Mouse (Mus musculus): ENCODE measurements around the gene Prss16. TPM values are rescaled to one million over a fixed set of nuclear protein-coding genes. Genes with fewer than 3 reads are reported as not detected.

Prss16 gene
- polyA plus RNA-seq, 1 experiment from 2014 or later: 0.46 TPM

DNA sequence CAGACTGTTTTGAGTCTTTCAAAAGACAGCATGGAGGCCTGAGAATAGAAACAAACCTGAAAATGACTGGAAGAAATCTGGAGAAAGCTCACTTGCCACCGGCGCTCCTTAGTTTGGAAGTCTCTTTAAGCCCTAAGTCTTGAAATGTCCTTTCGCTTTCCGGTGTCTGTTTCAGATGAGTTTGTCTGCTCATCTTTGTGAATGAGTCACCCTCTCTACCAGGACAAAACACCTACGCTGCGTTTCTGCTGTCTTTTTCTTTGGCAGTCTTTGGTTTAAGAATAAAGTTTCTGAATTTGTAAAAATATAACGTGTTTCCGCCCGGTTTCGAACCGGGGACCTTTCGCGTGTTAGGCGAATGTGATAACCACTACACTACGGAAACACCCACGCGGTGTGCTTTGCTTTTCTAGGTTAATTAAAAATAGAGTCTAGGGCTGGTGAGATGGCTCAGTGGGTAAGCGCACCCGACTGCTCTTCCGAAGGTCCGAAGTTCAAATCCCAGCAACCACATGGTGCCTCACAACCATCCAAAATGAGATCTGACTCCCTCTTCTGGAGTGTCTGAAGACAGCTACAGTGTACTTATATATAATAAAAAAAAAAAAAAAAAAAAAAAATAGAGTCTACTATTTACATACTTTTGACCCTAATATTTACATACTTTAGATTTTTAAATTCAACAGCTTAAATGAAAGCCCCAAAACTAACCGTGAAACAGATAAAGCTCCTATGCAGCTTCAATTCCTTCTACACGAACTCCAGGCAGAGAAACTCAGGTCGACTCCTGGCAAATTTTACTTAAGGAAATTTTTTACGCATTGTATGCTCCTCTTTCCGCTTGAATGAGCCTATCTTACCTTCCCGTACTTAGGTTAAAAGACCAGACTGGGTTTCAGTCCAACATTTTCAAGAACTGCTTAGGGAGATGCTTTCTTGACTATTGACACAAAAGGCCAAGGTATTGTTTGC is 6.2 kb upstream of the Prss16 start:
- ATAC-seq (replicated peaks; ENCODE audit: low FRiP score, low TSS enrichment, low read depth): peak; percentile 76
- H3K27ac ChIP-seq (ENCODE audit: low read depth): no peak overlapping the region
- H3K9me3 ChIP-seq (ENCODE audit: control insufficient read depth, low read length): no peaks in the 10 kb centered on the region
- no peak overlapping the region for H3K4me3 ChIP-seq (ENCODE audit: low read depth, low read length)
- H3K4me2 ChIP-seq (ENCODE audit: low read length): 0 out of 2 replicates have a peak overlapping the region, but pooled peaks have one; percentile 22
- no peak overlapping the region for H3K9ac ChIP-seq (ENCODE audit: low read length)
- peak; percentile 91 for DNase-seq (ENCODE audit: low spot score)
- no peaks in the 10 kb centered on the region for H3K36me3 ChIP-seq (ENCODE audit: control insufficient read depth, insufficient read depth, low read length)
- 18% methylated on average over 27 of the region's 27 CpGs for WGBS
- 0 out of 2 replicates have a peak, but pooled peaks cover 11% of the 10 kb centered on the region for H3K4me1 ChIP-seq (replicated peaks; ENCODE audit: control insufficient read depth, insufficient read depth, low read length)
- H3K27me3 ChIP-seq (replicated peaks; ENCODE audit: control insufficient read depth, insufficient read depth, low read length): peaks cover 53% of the 10 kb centered on the region

- 15% methylated on average over 17 of the region's 17 CpGs for WGBS
- peak; percentile 76 for DNase-seq (ENCODE audit: low spot score)
- Histone ChIP-seq H3K27me3 (replicated peaks; ENCODE audit: control insufficient read depth, insufficient read depth, low read length) (peaks cover 66% of the 10 kb centered on the region), H3K9me3 (ENCODE audit: control insufficient read depth, low read length) (no peaks in the 10 kb centered on the region), H3K36me3 (ENCODE audit: control insufficient read depth, insufficient read depth, low read length) (no peaks in the 10 kb centered on the region), H3K4me2 (ENCODE audit: low read length) (peak overlapping the region; percentile 35), H3K9ac (ENCODE audit: low read length) (no peak overlapping the region), H3K4me1 (replicated peaks; ENCODE audit: control insufficient read depth, insufficient read depth, low read length) (0 out of 2 replicates have a peak, but pooled peaks cover 8% of the 10 kb centered on the region), H3K27ac (ENCODE audit: low read depth) (no peak overlapping the region), H3K4me3 (ENCODE audit: low read depth, low read length) (no peak overlapping the region)
- ATAC-seq (replicated peaks; ENCODE audit: low FRiP score, low TSS enrichment, low read depth): no peak
These were observed 4.9 kb upstream of the Prss16 start for GRCm38 (mm10) chr13:22014411-22014845.

- Histone ChIP-seq H3K9me3 (ENCODE audit: control insufficient read depth, low read length) (no peaks in the 10 kb centered on the region), H3K27ac (ENCODE audit: low read depth) (no peak overlapping the region), H3K4me3 (ENCODE audit: low read depth, low read length) (no peak overlapping the region), H3K9ac (ENCODE audit: low read length) (no peak overlapping the region), H3K27me3 (replicated peaks; ENCODE audit: control insufficient read depth, insufficient read depth, low read length) (peaks cover 70% of the 10 kb centered on the region), H3K36me3 (ENCODE audit: control insufficient read depth, insufficient read depth, low read length) (no peaks in the 10 kb centered on the region), H3K4me1 (replicated peaks; ENCODE audit: control insufficient read depth, insufficient read depth, low read length) (0 out of 2 replicates have a peak, but pooled peaks cover 8% of the 10 kb centered on the region), H3K4me2 (ENCODE audit: low read length) (no peak overlapping the region)
- ATAC-seq (replicated peaks; ENCODE audit: low FRiP score, low TSS enrichment, low read depth): no peak
- peak; percentile 58 for DNase-seq (ENCODE audit: low spot score)
- 18% methylated on average over 13 of the region's 13 CpGs for WGBS
These were observed 4.2 kb upstream of the Prss16 start for GRCm38 (mm10) chr13:22013716-22014115.

GRCm38 (mm10) chr13:22008707-22009106 is 835 bp downstream of the Prss16 start:
- WGBS: 76% methylated on average over 3 of the region's 3 CpGs
- no peak overlapping the region for H3K27ac ChIP-seq (ENCODE audit: low read depth)
- peaks cover 7% of the 10 kb centered on the region; the same call in 1 of the 2 replicates for H3K4me1 ChIP-seq (replicated peaks; ENCODE audit: control insufficient read depth, insufficient read depth, low read length)
- no peaks in the 10 kb centered on the region for H3K36me3 ChIP-seq (ENCODE audit: control insufficient read depth, insufficient read depth, low read length)
- peaks cover 94% of the 10 kb centered on the region for H3K27me3 ChIP-seq (replicated peaks; ENCODE audit: control insufficient read depth, insufficient read depth, low read length)
- no peak overlapping the region for H3K9ac ChIP-seq (ENCODE audit: low read length)
- H3K9me3 ChIP-seq (ENCODE audit: control insufficient read depth, low read length): no peaks in the 10 kb centered on the region
- no peak for ATAC-seq (replicated peaks; ENCODE audit: low FRiP score, low TSS enrichment, low read depth)
- no peak for DNase-seq (ENCODE audit: low spot score)
- no peak overlapping the region for H3K4me2 ChIP-seq (ENCODE audit: low read length)
- no peak overlapping the region for H3K4me3 ChIP-seq (ENCODE audit: low read depth, low read length)

DNA sequence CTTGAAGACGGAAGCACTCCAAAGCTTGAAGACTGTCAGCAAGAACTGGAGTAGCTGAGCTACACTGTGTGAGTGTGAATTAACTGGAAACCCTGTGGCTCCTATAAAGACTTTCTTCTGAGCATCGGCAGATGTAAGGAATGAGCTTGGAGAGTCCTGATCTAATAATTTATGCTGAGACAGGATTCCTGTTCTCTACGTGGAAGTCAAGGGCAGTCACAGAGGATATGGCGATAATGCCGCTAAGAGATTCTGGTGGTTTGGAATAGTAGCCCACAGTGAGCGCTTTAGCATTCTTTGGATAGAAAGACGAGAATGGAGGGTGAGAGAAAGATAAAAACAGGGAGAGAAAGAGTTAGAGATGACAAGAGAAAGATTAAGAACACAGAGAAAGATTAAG is 1.7 kb downstream of the Prss16 start:
- 50% methylated on average over 7 of the region's 7 CpGs for WGBS
- DNase-seq (ENCODE audit: low spot score) (no peak), ATAC-seq (replicated peaks; ENCODE audit: low FRiP score, low TSS enrichment, low read depth) (no peak)
- H3K36me3 ChIP-seq (ENCODE audit: control insufficient read depth, insufficient read depth, low read length): no peaks in the 10 kb centered on the region
- peak overlapping the region; percentile 8; the same call in 1 of the 2 replicates for H3K4me3 ChIP-seq (ENCODE audit: low read depth, low read length)
- no peak overlapping the region for H3K27ac ChIP-seq (ENCODE audit: low read depth)
- no peak overlapping the region for H3K4me2 ChIP-seq (ENCODE audit: low read length)
- peaks cover 7% of the 10 kb centered on the region; the same call in 1 of the 2 replicates for H3K4me1 ChIP-seq (replicated peaks; ENCODE audit: control insufficient read depth, insufficient read depth, low read length)
- H3K9me3 ChIP-seq (ENCODE audit: control insufficient read depth, low read length): no peaks in the 10 kb centered on the region
- H3K27me3 ChIP-seq (replicated peaks; ENCODE audit: control insufficient read depth, insufficient read depth, low read length): peaks cover 96% of the 10 kb centered on the region
- no peak overlapping the region for H3K9ac ChIP-seq (ENCODE audit: low read length)

GRCm38 (mm10) chr13:22007121-22007510 is 2.4 kb downstream of the Prss16 start:
- Histone ChIP-seq H3K4me2 (ENCODE audit: low read length) (peak overlapping the region; percentile 91), H3K27ac (ENCODE audit: low read depth) (no peak overlapping the region), H3K9ac (ENCODE audit: low read length) (0 out of 2 replicates have a peak overlapping the region, but pooled peaks have one; percentile 3), H3K4me3 (ENCODE audit: low read depth, low read length) (peak overlapping the region; percentile 55), H3K36me3 (ENCODE audit: control insufficient read depth, insufficient read depth, low read length) (no peaks in the 10 kb centered on the region), H3K27me3 (replicated peaks; ENCODE audit: control insufficient read depth, insufficient read depth, low read length) (peaks cover 96% of the 10 kb centered on the region), H3K9me3 (ENCODE audit: control insufficient read depth, low read length) (no peaks in the 10 kb centered on the region), H3K4me1 (replicated peaks; ENCODE audit: control insufficient read depth, insufficient read depth, low read length) (peaks cover 7% of the 10 kb centered on the region; the same call in 1 of the 2 replicates)
- no peak for DNase-seq (ENCODE audit: low spot score)
- no peak for ATAC-seq (replicated peaks; ENCODE audit: low FRiP score, low TSS enrichment, low read depth)
- WGBS: 3% methylated on average over 18 of the region's 18 CpGs

DNA sequence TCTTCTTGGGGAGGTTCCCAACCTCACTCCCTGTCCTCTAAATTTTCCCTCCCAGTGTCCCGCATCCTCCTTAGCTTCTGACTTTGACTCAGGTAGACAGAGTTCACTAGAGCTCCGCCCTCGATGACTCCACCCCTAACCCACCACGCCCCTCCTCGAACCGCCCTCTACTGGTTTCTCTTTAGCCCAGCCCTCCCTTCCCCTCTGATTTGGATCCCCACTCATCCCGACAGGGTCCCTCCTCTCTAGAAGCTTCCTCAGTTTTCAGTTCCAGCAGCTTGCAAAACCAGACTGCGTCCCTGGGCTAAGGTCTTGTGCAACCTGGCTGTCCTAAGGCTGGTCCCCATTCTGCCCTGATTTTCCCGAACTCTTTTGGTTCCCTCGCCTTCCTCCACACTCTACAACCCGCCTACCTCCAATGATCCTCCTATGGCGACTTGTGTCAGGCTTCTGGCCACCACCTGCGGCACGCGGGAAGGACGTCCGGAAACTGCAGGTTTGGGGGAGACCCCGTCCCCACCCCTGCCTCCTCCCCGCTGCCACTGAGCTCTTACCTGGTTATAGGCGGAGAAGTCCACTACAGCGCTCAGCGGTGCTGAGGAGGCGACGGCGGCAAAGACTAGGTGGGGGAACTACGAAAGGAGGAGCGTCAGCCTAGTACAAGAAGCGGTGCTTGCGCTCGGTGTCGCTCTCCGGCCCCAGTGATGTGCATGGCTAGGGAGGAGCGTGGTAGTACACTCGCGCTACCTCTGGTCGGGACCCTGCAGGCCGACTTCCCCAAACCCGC is 3.0 kb downstream of the Prss16 start:
- H3K4me3 ChIP-seq (ENCODE audit: low read depth, low read length): peak overlapping the region; percentile 55
- H3K9me3 ChIP-seq (ENCODE audit: control insufficient read depth, low read length): no peaks in the 10 kb centered on the region
- 0 out of 2 replicates have a peak overlapping the region, but pooled peaks have one; percentile 3 for H3K9ac ChIP-seq (ENCODE audit: low read length)
- H3K27me3 ChIP-seq (replicated peaks; ENCODE audit: control insufficient read depth, insufficient read depth, low read length): peaks cover 98% of the 10 kb centered on the region
- H3K4me2 ChIP-seq (ENCODE audit: low read length): peak overlapping the region; percentile 91
- under 1% methylated on average over 38 of the region's 38 CpGs for WGBS
- peak; percentile 79 for DNase-seq (ENCODE audit: low spot score)
- no peaks in the 10 kb centered on the region for H3K36me3 ChIP-seq (ENCODE audit: control insufficient read depth, insufficient read depth, low read length)
- peak; percentile 92 for ATAC-seq (replicated peaks; ENCODE audit: low FRiP score, low TSS enrichment, low read depth)
- no peak overlapping the region for H3K27ac ChIP-seq (ENCODE audit: low read depth)
- peaks cover 7% of the 10 kb centered on the region; the same call in 1 of the 2 replicates for H3K4me1 ChIP-seq (replicated peaks; ENCODE audit: control insufficient read depth, insufficient read depth, low read length)

All from intestine, embryonic 14.5 days (tissue).